Mouse (Mus musculus) lung, embryonic 16.5 days (tissue): ENCODE measurements around the gene Aox3. TPM values are rescaled to one million over a fixed set of nuclear protein-coding genes. Genes with fewer than 3 reads are reported as not detected.

Experiments
- ATAC-seq: fragments of 200-750 bp; cut with Nextera tagmentation; 2 replicates; pipeline ENCODE4 v1.8.0; 2017; ENCODE audit warnings: low read depth, mild to moderate bottlenecking, moderate library complexity
- H3K27ac ChIP-seq: fragments of 300-500 bp; sonication (generic); 2 replicates; pipeline ENCODE4 v1.5.1; 2014; ENCODE audit warnings: mild to moderate bottlenecking, control low read depth, low read length
- H3K27me3 ChIP-seq: fragments of 300-500 bp; sonication (generic); 2 replicates; pipeline ENCODE4 v1.6.1; 2014; ENCODE audit warnings: low read depth, low read length, mixed read lengths; ENCODE audit not compliant: control insufficient read depth, insufficient read depth
- H3K36me3 ChIP-seq: fragments of 300-500 bp; sonication (generic); 2 replicates; pipeline ENCODE4 v1.6.1; 2014; ENCODE audit warnings: low read length; ENCODE audit not compliant: control insufficient read depth, insufficient read depth
- H3K4me1 ChIP-seq: fragments of 300-500 bp; sonication (generic); replicated peaks from 2 replicates; pipeline ENCODE4 v1.6.1; 2014; ENCODE audit warnings: low read length, mixed read lengths; ENCODE audit not compliant: control insufficient read depth, insufficient read depth
- H3K4me2 ChIP-seq: fragments of 300-500 bp; sonication (generic); 2 replicates; pipeline ENCODE4 v1.6.1; 2014; ENCODE audit warnings: low read depth, low read length, control low read depth
- H3K4me3 ChIP-seq: fragments of 300-500 bp; sonication (generic); 2 replicates; pipeline ENCODE4 v1.5.1; 2014; ENCODE audit warnings: mild to moderate bottlenecking, low read length, control low read depth
- H3K9ac ChIP-seq: fragments of 300-500 bp; sonication (generic); 2 replicates; pipeline ENCODE4 v1.6.1; 2014; ENCODE audit warnings: low read length, control low read depth
- H3K9me3 ChIP-seq: fragments of 300-500 bp; sonication (generic); 2 replicates; pipeline ENCODE4 v1.6.1; 2016; ENCODE audit warnings: low read length; ENCODE audit not compliant: control insufficient read depth
- WGBS: fragments of 180-500 bp; shearing (Covaris S2); extraction: QIAGEN DNeasy Blood & Tissue Kit; methylation state at CpG from one replicate; pipeline ENCODE4 v1.1.7; 2014; 5-methylcytosine and 5-hydroxymethylcytosine counted together
- polyA plus RNA-seq: library from polyadenylated mRNA; unstranded; fragments of >200 nt; fragmentation: Nextera tagmentation; extraction: Ambion mirVana; gene quantifications from 2 replicates; pipeline ENCODE4 v1.2.1, GENCODE M21; 2015

Gene Aox3
- 2.4 and 2.7 TPM in 2 replicates for polyA plus RNA-seq

- peak; percentile 72 for ATAC-seq
- no peak within 1 kb of the TSS for H3K9ac ChIP-seq
- H3K36me3 ChIP-seq, result no peaks in the 10 kb centered on the region
- H3K4me2 ChIP-seq, result peak within 1 kb of the TSS; percentile 32
- no peaks in the 10 kb centered on the region for H3K27me3 ChIP-seq
- H3K4me1 ChIP-seq, result no peaks in the 10 kb centered on the region
- H3K4me3 ChIP-seq, result no peak within 1 kb of the TSS
- H3K9me3 ChIP-seq, result no peaks in the 10 kb centered on the region
- 12% methylated on average over 11 of the region's 11 CpGs for WGBS
- 0 out of 2 replicates have a peak within 1 kb of the TSS, but pooled peaks have one; percentile 22 for H3K27ac ChIP-seq
Observed at GRCm38 (mm10) chr1:58112880-58113279, at the start of gene Aox3. Aox3 (plus strand) TSS chr1:58113130.

- Histone ChIP-seq H3K9me3 (no peaks in the 10 kb centered on the region), H3K27ac (no peak overlapping the region), H3K4me1 (0 out of 2 replicates have a peak, but pooled peaks cover 4% of the 10 kb centered on the region), H3K4me3 (no peak overlapping the region), H3K9ac (no peak overlapping the region), H3K27me3 (no peaks in the 10 kb centered on the region), H3K36me3 (no peaks in the 10 kb centered on the region), H3K4me2 (no peak overlapping the region)
- WGBS, result 86% methylated on average over 5 of the region's 5 CpGs
- no peak for ATAC-seq
Observed at GRCm38 (mm10) chr1:58065151-58065550, 47.8 kb upstream of the Aox3 start.

GRCm38 (mm10) chr1:58065606-58066005, 47.3 kb upstream of the Aox3 start:
- H3K27ac ChIP-seq, result no peak overlapping the region

GRCm38 (mm10) chr1:58069181-58069580, 43.7 kb upstream of the Aox3 start:
- H3K9me3 ChIP-seq, result no peaks in the 10 kb centered on the region
- H3K27ac ChIP-seq, result no peak overlapping the region
- no peak overlapping the region for H3K9ac ChIP-seq
- peak; percentile 57; the same call in 1 of the 2 replicates for ATAC-seq
- no peak overlapping the region for H3K4me2 ChIP-seq
- H3K36me3 ChIP-seq, result no peaks in the 10 kb centered on the region
- WGBS, result 48% methylated on average over 6 of the region's 6 CpGs
- peaks cover 13% of the 10 kb centered on the region; the same call in 1 of the 2 replicates for H3K4me1 ChIP-seq
- no peak overlapping the region for H3K4me3 ChIP-seq
- H3K27me3 ChIP-seq, result no peaks in the 10 kb centered on the region

More at GRCm38 (mm10) chr1:58065606-58066005, 47.3 kb upstream of the Aox3 start:
- ATAC-seq, result no peak
- no peaks in the 10 kb centered on the region for H3K36me3 ChIP-seq
- 49% methylated on average over 3 of the region's 3 CpGs for WGBS
- H3K9ac ChIP-seq, result no peak overlapping the region
- H3K9me3 ChIP-seq, result no peaks in the 10 kb centered on the region
- no peak overlapping the region for H3K4me3 ChIP-seq
- 0 out of 2 replicates have a peak, but pooled peaks cover 4% of the 10 kb centered on the region for H3K4me1 ChIP-seq
- no peak overlapping the region for H3K4me2 ChIP-seq
- no peaks in the 10 kb centered on the region for H3K27me3 ChIP-seq

GRCm38 (mm10) chr1:58070091-58070490, 42.8 kb upstream of the Aox3 start:
- Histone ChIP-seq H3K36me3 (no peaks in the 10 kb centered on the region), H3K9me3 (no peaks in the 10 kb centered on the region), H3K27ac (no peak overlapping the region), H3K27me3 (no peaks in the 10 kb centered on the region), H3K4me3 (no peak overlapping the region), H3K9ac (no peak overlapping the region), H3K4me2 (no peak overlapping the region), H3K4me1 (peaks cover 13% of the 10 kb centered on the region; the same call in 1 of the 2 replicates)
- WGBS, result 90% methylated on average over 11 of the region's 11 CpGs
- ATAC-seq, result no peak

GRCm38 (mm10) chr1:58071006-58071405, 41.9 kb upstream of the Aox3 start:
- H3K27me3 ChIP-seq, result no peaks in the 10 kb centered on the region
- ATAC-seq, result no peak
- no peak overlapping the region for H3K4me3 ChIP-seq
- H3K9me3 ChIP-seq, result no peaks in the 10 kb centered on the region
- H3K36me3 ChIP-seq, result no peaks in the 10 kb centered on the region
- 70% methylated on average over 9 of the region's 9 CpGs for WGBS
- H3K4me2 ChIP-seq, result no peak overlapping the region
- H3K27ac ChIP-seq, result no peak overlapping the region
- no peak overlapping the region for H3K9ac ChIP-seq
- H3K4me1 ChIP-seq, result peaks cover 13% of the 10 kb centered on the region; the same call in 1 of the 2 replicates

- ATAC-seq, result no peak
- H3K4me1 ChIP-seq, result peaks cover 13% of the 10 kb centered on the region; the same call in 1 of the 2 replicates
- no peak overlapping the region for H3K4me3 ChIP-seq
- no peak overlapping the region for H3K9ac ChIP-seq
- H3K27ac ChIP-seq, result no peak overlapping the region
- H3K36me3 ChIP-seq, result no peaks in the 10 kb centered on the region
- no peaks in the 10 kb centered on the region for H3K9me3 ChIP-seq
- 53% methylated on average over 1 of the region's 1 CpGs for WGBS
- no peak overlapping the region for H3K4me2 ChIP-seq
- no peaks in the 10 kb centered on the region for H3K27me3 ChIP-seq
Observed at GRCm38 (mm10) chr1:58071509-58071908, 41.4 kb upstream of the Aox3 start.

- ATAC-seq, result no peak
- Histone ChIP-seq H3K9me3 (no peaks in the 10 kb centered on the region), H3K36me3 (no peaks in the 10 kb centered on the region), H3K27me3 (no peaks in the 10 kb centered on the region), H3K4me3 (no peak overlapping the region), H3K27ac (no peak overlapping the region), H3K4me2 (no peak overlapping the region), H3K4me1 (peaks cover 13% of the 10 kb centered on the region; the same call in 1 of the 2 replicates), H3K9ac (no peak overlapping the region)
- 59% methylated on average over 2 of the region's 2 CpGs for WGBS
Observed at GRCm38 (mm10) chr1:58072416-58072815, 40.5 kb upstream of the Aox3 start.

- H3K9me3 ChIP-seq, result no peaks in the 10 kb centered on the region
- no peak overlapping the region for H3K4me2 ChIP-seq
- no peak overlapping the region for H3K9ac ChIP-seq
- H3K27ac ChIP-seq, result no peak overlapping the region
- WGBS, result 60% methylated on average over 12 of the region's 12 CpGs
- H3K36me3 ChIP-seq, result no peaks in the 10 kb centered on the region
- no peak for ATAC-seq
- H3K4me3 ChIP-seq, result no peak overlapping the region
- no peaks in the 10 kb centered on the region for H3K27me3 ChIP-seq
- H3K4me1 ChIP-seq, result peaks cover 13% of the 10 kb centered on the region; the same call in 1 of the 2 replicates
Observed at GRCm38 (mm10) chr1:58072991-58073730, 39.8 kb upstream of the Aox3 start.
